Mouse (Mus musculus) heart, adult 18-20 months (tissue): ENCODE results near the gene Rpl10a. TPM values are rescaled to one million over a fixed set of nuclear protein-coding genes. Genes with fewer than 3 reads are reported as not detected.

Experiments
- DNase-seq, 2 experiments: peaks; one replicate each; pipeline ENCODE4 v3.0.0; 2021 to 2022; ENCODE audit warnings: mixed read lengths in 1 of 2
- long read RNA-seq, 2 experiments: library from polyadenylated mRNA; stranded (forward); transcript quantifications; one replicate each; pipeline ENCODE4 v2.0.0; 2021
- total RNA-seq, 2 experiments: library from RNA; stranded (reverse); gene quantifications; 2 replicates each; pipeline ENCODE4 v1.2.3; 2021

The Rpl10a gene
- 100 to 1,000 TPM; 422 to 438 TPM for total RNA-seq
- long read RNA-seq, experiment 1, transcript Rpl10a-201 (6 exons, 830 nt): major isoform, 176 of 187 reads
- long read RNA-seq, experiment 1, partial matches to known transcripts: 2 of 187 reads
- long read RNA-seq, experiment 1, other reads (novel, unspliced or antisense): 0 of 187 reads
- long read RNA-seq, experiment 2, transcript Rpl10a-201 (6 exons, 830 nt): major isoform, 163 of 169 reads
- long read RNA-seq, experiment 2, partial matches to known transcripts: 1 of 169 reads
- long read RNA-seq, experiment 2, other reads (novel, unspliced or antisense): 0 of 169 reads

- peak; percentile 97 to 99 for DNase-seq
These were observed at the start of gene Rpl10a for GRCm38 (mm10) chr17:28328366-28328928. Gene Rpl10a, plus strand, starts transcription at chr17:28328471.

- no peak for DNase-seq
These were observed 49.0 kb upstream of the Rpl10a start for GRCm38 (mm10) chr17:28279236-28279635.

- DNase-seq: peak; percentile 76 to 80
These were observed 48.4 kb upstream of the Rpl10a start for GRCm38 (mm10) chr17:28279780-28280422.

GRCm38 (mm10) chr17:28280423-28280800 lies 47.9 kb upstream of the Rpl10a start:
- no peak for DNase-seq

- no peak for DNase-seq
These were observed 47.4 kb upstream of the Rpl10a start for GRCm38 (mm10) chr17:28280831-28281377.

- no peak for DNase-seq
These were observed 46.3 kb upstream of the Rpl10a start for GRCm38 (mm10) chr17:28281866-28282441.

- no peak for DNase-seq
These were observed 45.1 kb upstream of the Rpl10a start for GRCm38 (mm10) chr17:28283199-28283598.

- no peak for DNase-seq
These were observed 42.1 kb upstream of the Rpl10a start for GRCm38 (mm10) chr17:28286133-28286532.

- DNase-seq: no peak
These were observed 41.3 kb upstream of the Rpl10a start for GRCm38 (mm10) chr17:28286964-28287363.

- DNase-seq: no peak
These were observed 40.7 kb upstream of the Rpl10a start for GRCm38 (mm10) chr17:28287578-28287977.

GRCm38 (mm10) chr17:28287980-28288379 lies 40.3 kb upstream of the Rpl10a start:
- peak in 1 of 2 experiments; percentile 42 for DNase-seq

GRCm38 (mm10) chr17:28290262-28290661 lies 38.0 kb upstream of the Rpl10a start:
- peak; percentile 57 to 72 for DNase-seq

- no peak for DNase-seq
These were observed 37.6 kb upstream of the Rpl10a start for GRCm38 (mm10) chr17:28290671-28291070.

GRCm38 (mm10) chr17:28291346-28291745 lies 36.9 kb upstream of the Rpl10a start:
- DNase-seq: no peak

GRCm38 (mm10) chr17:28293716-28294115 lies 34.6 kb upstream of the Rpl10a start:
- no peak for DNase-seq

GRCm38 (mm10) chr17:28294449-28295333 lies 33.6 kb upstream of the Rpl10a start:
- peak in 1 of 2 experiments; percentile 54 for DNase-seq

- no peak for DNase-seq
These were observed 29.4 kb upstream of the Rpl10a start for GRCm38 (mm10) chr17:28298888-28299287.

- DNase-seq: no peak
These were observed 28.5 kb upstream of the Rpl10a start for GRCm38 (mm10) chr17:28299669-28300320.

GRCm38 (mm10) chr17:28300323-28300722 lies 27.9 kb upstream of the Rpl10a start:
- no peak for DNase-seq

GRCm38 (mm10) chr17:28300850-28301249 lies 27.4 kb upstream of the Rpl10a start:
- DNase-seq: no peak

GRCm38 (mm10) chr17:28305172-28305571 lies 23.1 kb upstream of the Rpl10a start:
- DNase-seq: no peak
